12 mouse cellular contexts compared by ENCODE assay signal in genomic region chr12:78522804-78523394, GRCm38 (mm10).
"Had no signal": no experiment of that assay in that cellular context is flagged by ENCODE, and none has a peak within 500 bp of the region (broad histone marks: within the 10 kb centered on the region; RNA-seq: fewer than 3 reads in every experiment).

No protein-coding gene starts in this region.

- H3K9ac ChIP-seq: limb, embryonic 13.5 days; liver, embryonic 15.5 days; midbrain, embryonic 12.5 days; neural tube, embryonic 13.5 days had no signal

- H3K4me3 ChIP-seq: layer of hippocampus, adult 2 months; limb, embryonic 13.5 days; liver, embryonic 15.5 days; midbrain, embryonic 12.5 days; neural tube, embryonic 13.5 days had no signal

- H3K4me2 ChIP-seq: limb, embryonic 13.5 days; liver, embryonic 11.5 days; liver, embryonic 15.5 days; midbrain, embryonic 12.5 days; neural tube, embryonic 13.5 days had no signal

- H3K27ac ChIP-seq: layer of hippocampus, adult 2 months; limb, embryonic 13.5 days; liver, embryonic 15.5 days; midbrain, embryonic 12.5 days; neural tube, embryonic 13.5 days; stomach, postnatal 0 days had no signal

- H3K36me3 ChIP-seq: limb, embryonic 13.5 days; liver, embryonic 15.5 days; midbrain, embryonic 12.5 days; neural tube, embryonic 13.5 days had no signal

- H3K4me1 ChIP-seq: limb, embryonic 13.5 days; liver, embryonic 15.5 days; midbrain, embryonic 12.5 days; neural tube, embryonic 13.5 days had no signal

- DNase-seq: kidney, adult 18-20 months; kidney, postnatal 10 days; kidney, postnatal 4 days; thymus, postnatal 4 days had no signal

- H3K27me3 ChIP-seq: limb, embryonic 13.5 days; liver, embryonic 15.5 days; midbrain, embryonic 12.5 days; neural tube, embryonic 13.5 days had no signal

- ATAC-seq: midbrain, embryonic 16.5 days had no signal

- H3K9me3 ChIP-seq: limb, embryonic 13.5 days; liver, embryonic 15.5 days; midbrain, embryonic 12.5 days; neural tube, embryonic 13.5 days had no signal
